Mouse (Mus musculus): ENCODE results near the gene Insyn1.

Insyn1 gene

GRCm38 (mm10) chr9:58487076-58487475 is 1.3 kb upstream of the Insyn1 start:
- DNase-seq (ENCODE audit: low spot score): no peak

- DNase-seq (ENCODE audit: low spot score): no peak
Measured at GRCm38 (mm10) chr9:58489133-58489864, 896 bp downstream of the Insyn1 start.

GRCm38 (mm10) chr9:58489865-58490165 is 1.4 kb downstream of the Insyn1 start:
- no peak for DNase-seq (ENCODE audit: low spot score)

- DNase-seq (ENCODE audit: low spot score): no peak
Measured at GRCm38 (mm10) chr9:58490391-58490790, 2.0 kb downstream of the Insyn1 start.

- no peak for DNase-seq (ENCODE audit: low spot score)
Measured at GRCm38 (mm10) chr9:58495035-58495434, 6.6 kb downstream of the Insyn1 start.

- no peak for DNase-seq (ENCODE audit: low spot score)
Measured at GRCm38 (mm10) chr9:58496470-58497182, 8.2 kb downstream of the Insyn1 start.

- DNase-seq (ENCODE audit: low spot score): no peak
Measured at GRCm38 (mm10) chr9:58497942-58498341, 9.5 kb downstream of the Insyn1 start.

- DNase-seq (ENCODE audit: low spot score): no peak
Measured at GRCm38 (mm10) chr9:58500946-58501345, 12.5 kb downstream of the Insyn1 start.

GRCm38 (mm10) chr9:58507216-58508005 is 19.0 kb downstream of the Insyn1 start:
- no peak for DNase-seq (ENCODE audit: low spot score)

GRCm38 (mm10) chr9:58510452-58510851 is 22.0 kb downstream of the Insyn1 start:
- no peak for DNase-seq (ENCODE audit: low spot score)

GRCm38 (mm10) chr9:58513749-58514148 is 25.3 kb downstream of the Insyn1 start:
- no peak for DNase-seq (ENCODE audit: low spot score)

GRCm38 (mm10) chr9:58516480-58516879 is 28.1 kb downstream of the Insyn1 start:
- no peak for DNase-seq (ENCODE audit: low spot score)

- DNase-seq (ENCODE audit: low spot score): no peak
Measured at GRCm38 (mm10) chr9:58517866-58518750, 29.7 kb downstream of the Insyn1 start.

GRCm38 (mm10) chr9:58519953-58520352 is 31.6 kb downstream of the Insyn1 start:
- no peak for DNase-seq (ENCODE audit: low spot score)

- no peak for DNase-seq (ENCODE audit: low spot score)
Measured at GRCm38 (mm10) chr9:58520816-58521581, 32.6 kb downstream of the Insyn1 start.

- DNase-seq (ENCODE audit: low spot score): no peak
Measured at GRCm38 (mm10) chr9:58521883-58522423, 33.5 kb downstream of the Insyn1 start.

- DNase-seq (ENCODE audit: low spot score): no peak
Measured at GRCm38 (mm10) chr9:58525108-58525507, 36.7 kb downstream of the Insyn1 start.

- DNase-seq (ENCODE audit: low spot score): no peak
Measured at GRCm38 (mm10) chr9:58527841-58528240, 39.4 kb downstream of the Insyn1 start.

- no peak for DNase-seq (ENCODE audit: low spot score)
Measured at GRCm38 (mm10) chr9:58530407-58530806, 42.0 kb downstream of the Insyn1 start.

GRCm38 (mm10) chr9:58532236-58532635 is 43.8 kb downstream of the Insyn1 start:
- DNase-seq (ENCODE audit: low spot score): no peak

GRCm38 (mm10) chr9:58533322-58533721 is 44.9 kb downstream of the Insyn1 start:
- DNase-seq (ENCODE audit: low spot score): no peak

Data from embryo, embryonic 10 days (tissue).